Mouse (Mus musculus) kidney, embryonic 14.5 days (tissue): ENCODE measurements around the gene Lrrfip1. TPM values are rescaled to one million over a fixed set of nuclear protein-coding genes. Genes with fewer than 3 reads are reported as not detected.

ENCODE experiments used
- ATAC-seq: fragments of 200-750 bp; cut with Nextera tagmentation; 2 replicates; pipeline ENCODE4 v1.8.0; 2017; ENCODE audit warnings: moderate number of reproducible peaks, mild to moderate bottlenecking, moderate TSS enrichment, moderate library complexity; ENCODE audit not compliant: low FRiP score, low TSS enrichment
- H3K27ac ChIP-seq: fragments of 300-500 bp; sonication (generic); 2 replicates; pipeline ENCODE4 v1.5.1; 2014; ENCODE audit warnings: low read depth, mild to moderate bottlenecking, low read length, moderate library complexity, mixed read lengths
- H3K27me3 ChIP-seq: fragments of 300-500 bp; sonication (generic); 2 replicates; pipeline ENCODE4 v1.6.1; 2014; ENCODE audit warnings: mild to moderate bottlenecking, low read length; ENCODE audit not compliant: control insufficient read depth, insufficient read depth
- H3K36me3 ChIP-seq: fragments of 300-500 bp; sonication (generic); 2 replicates; pipeline ENCODE4 v1.6.1; 2014; ENCODE audit warnings: low read length, mixed read lengths; ENCODE audit not compliant: control insufficient read depth, insufficient read depth
- H3K4me1 ChIP-seq: fragments of 300-500 bp; sonication (generic); 2 replicates; pipeline ENCODE4 v1.6.1; 2014; ENCODE audit warnings: low read length, mixed read lengths; ENCODE audit not compliant: control insufficient read depth, insufficient read depth
- H3K4me2 ChIP-seq: fragments of 300-500 bp; sonication (generic); replicated peaks from 2 replicates; pipeline ENCODE4 v1.6.1; 2014; ENCODE audit warnings: low read depth, mild to moderate bottlenecking, low read length
- H3K4me3 ChIP-seq: fragments of 300-500 bp; sonication (generic); 2 replicates; pipeline ENCODE4 v1.5.1; 2014; ENCODE audit warnings: mild to moderate bottlenecking, low read length
- H3K9ac ChIP-seq: fragments of 300-500 bp; sonication (generic); 2 replicates; pipeline ENCODE4 v1.6.1; 2014; ENCODE audit warnings: low read depth, mild to moderate bottlenecking, low read length, moderate library complexity
- H3K9me3 ChIP-seq: fragments of 300-500 bp; sonication (generic); 2 replicates; pipeline ENCODE4 v1.6.1; 2016; ENCODE audit warnings: low read length; ENCODE audit not compliant: control insufficient read depth
- WGBS: fragments of 180-500 bp; shearing (Covaris S2); extraction: QIAGEN DNeasy Blood & Tissue Kit; methylation state at CpG from one replicate; pipeline ENCODE4 v1.1.7; 2014; 5-methylcytosine and 5-hydroxymethylcytosine counted together
- polyA plus RNA-seq: library from polyadenylated mRNA; unstranded; fragments of >200 nt; fragmentation: Nextera tagmentation; extraction: Ambion mirVana; gene quantifications from 2 replicates; pipeline ENCODE4 v1.2.1, GENCODE M21; 2014

Lrrfip1 gene
- polyA plus RNA-seq, 1 experiment from 2014 or later, result 33.6 TPM

DNA sequence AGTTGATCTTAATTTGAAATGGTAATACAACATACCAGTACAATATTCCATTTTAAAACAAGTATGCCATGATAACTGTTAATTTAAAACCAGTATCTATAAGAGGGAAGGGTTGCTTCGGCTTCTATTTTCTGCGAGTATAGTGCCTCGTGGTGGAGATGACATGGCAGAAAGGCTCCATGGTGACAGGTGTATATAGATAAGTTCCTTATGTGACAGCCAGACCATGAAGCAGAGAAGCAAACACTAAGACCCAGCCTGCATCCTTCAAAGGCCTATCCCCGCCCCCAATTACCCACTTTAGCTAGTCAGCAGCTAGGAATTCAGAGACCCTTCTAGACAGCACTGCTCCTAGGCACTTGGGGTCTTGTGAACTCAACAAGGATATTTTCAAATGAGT lies 170.6 kb downstream of the Lrrfip1 start:
- Histone ChIP-seq H3K27me3 (no peaks in the 10 kb centered on the region), H3K27ac (no peak overlapping the region), H3K9me3 (no peaks in the 10 kb centered on the region), H3K4me3 (no peak overlapping the region), H3K4me2 (no peak overlapping the region), H3K9ac (no peak overlapping the region), H3K4me1 (no peaks in the 10 kb centered on the region), H3K36me3 (no peaks in the 10 kb centered on the region)
- no peak for ATAC-seq
- WGBS, result 89% methylated on average over 4 of the region's 4 CpGs

DNA sequence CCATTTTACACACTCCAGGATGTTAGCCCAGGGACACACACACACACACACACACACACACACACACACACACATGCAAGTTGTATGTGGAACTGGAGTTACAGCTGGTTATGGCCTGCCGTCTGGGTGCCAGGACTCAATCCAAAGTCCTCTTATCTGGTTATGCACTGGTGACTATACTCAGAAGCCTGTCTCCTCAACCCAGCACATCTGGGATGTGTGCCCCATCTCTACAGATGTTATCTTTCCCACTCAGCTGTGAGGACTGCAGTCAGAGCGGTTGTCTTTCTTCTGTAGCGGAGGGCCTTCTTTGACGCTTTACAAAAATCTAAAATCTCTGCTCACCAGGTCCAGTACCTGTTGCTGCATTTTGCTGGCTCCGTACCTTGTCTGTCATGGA lies 176.3 kb downstream of the Lrrfip1 start:
- Histone ChIP-seq H3K4me3 (no peak overlapping the region), H3K4me1 (no peaks in the 10 kb centered on the region; the same call in none of the 2 replicates), H3K9ac (no peak overlapping the region), H3K27me3 (peaks cover 7% of the 10 kb centered on the region), H3K36me3 (no peaks in the 10 kb centered on the region), H3K4me2 (no peak overlapping the region), H3K27ac (no peak overlapping the region), H3K9me3 (no peaks in the 10 kb centered on the region)
- no peak for ATAC-seq
- whole genome bisulfite sequencing, result 93% methylated on average over 5 of the region's 5 CpGs

DNA sequence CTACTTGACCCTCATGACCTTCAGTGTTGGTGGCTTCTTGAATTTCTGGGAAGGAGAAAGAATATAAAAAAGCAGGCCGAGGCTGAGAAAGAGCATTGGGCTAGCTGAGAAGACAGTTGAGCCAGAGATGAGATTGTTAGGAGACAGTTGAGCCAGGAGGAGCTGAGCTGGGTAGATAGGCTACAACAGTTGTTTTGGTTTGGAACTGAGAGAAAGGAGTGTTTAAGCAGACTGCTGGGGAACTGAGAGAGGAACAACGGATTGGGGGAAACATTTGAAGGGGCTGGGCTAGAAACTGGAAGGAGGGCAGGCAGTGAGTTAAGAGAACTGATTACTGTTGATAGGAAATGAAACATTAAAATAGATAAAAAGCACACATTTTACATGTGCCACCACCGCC lies 177.5 kb downstream of the Lrrfip1 start:
- no peak overlapping the region for H3K9ac ChIP-seq
- no peak overlapping the region for H3K4me3 ChIP-seq
- H3K27ac ChIP-seq, result no peak overlapping the region
- WGBS, result 45% methylated on average over 3 of the region's 3 CpGs
- H3K4me2 ChIP-seq, result no peak overlapping the region
- peaks cover 16% of the 10 kb centered on the region for H3K27me3 ChIP-seq
- no peaks in the 10 kb centered on the region for H3K9me3 ChIP-seq
- peaks cover 7% of the 10 kb centered on the region for H3K4me1 ChIP-seq
- ATAC-seq, result no peak
- H3K36me3 ChIP-seq, result no peaks in the 10 kb centered on the region

DNA sequence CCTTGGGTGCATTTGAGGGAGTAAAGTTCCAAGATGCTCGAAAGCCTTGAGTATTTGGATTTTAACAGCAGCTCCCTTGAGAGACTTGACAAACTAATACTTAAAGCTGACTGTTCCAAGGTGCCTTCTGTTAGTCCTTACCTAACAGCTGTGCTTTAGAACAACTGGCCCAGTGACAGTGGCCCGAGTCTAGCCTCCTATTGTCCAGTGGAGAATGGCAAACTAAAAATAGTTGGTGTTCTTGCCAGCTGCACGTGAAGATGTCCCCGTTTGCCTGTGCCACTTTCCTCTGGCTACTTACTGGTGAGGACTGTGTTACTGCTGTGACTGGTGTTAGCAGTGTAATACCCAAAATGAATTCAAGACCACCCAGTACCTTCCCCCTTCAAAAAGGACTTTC lies 178.3 kb downstream of the Lrrfip1 start:
- Histone ChIP-seq H3K4me1 (peaks cover 9% of the 10 kb centered on the region), H3K4me2 (no peak overlapping the region), H3K27ac (no peak overlapping the region), H3K9me3 (no peaks in the 10 kb centered on the region), H3K9ac (no peak overlapping the region), H3K4me3 (no peak overlapping the region), H3K27me3 (peaks cover 16% of the 10 kb centered on the region), H3K36me3 (no peaks in the 10 kb centered on the region)
- 79% methylated on average over 4 of the region's 4 CpGs for WGBS
- ATAC-seq, result no peak

Other genes with a start within 250 kb of the Lrrfip1 start
- gene Col6a3, start 154.8 kb upstream of the Lrrfip1 start, polyA plus RNA-seq, result 22.0 and 22.8 TPM in 2 replicates
- gene Mlph, start 83.7 kb upstream of the Lrrfip1 start, polyA plus RNA-seq, result 0.61 TPM in 1 of 2 replicates, not detected in the other
- not detected in 2 replicates for gene Prlh, start 45.6 kb upstream of the Lrrfip1 start, polyA plus RNA-seq
- gene Rab17, start 29.1 kb upstream of the Lrrfip1 start, polyA plus RNA-seq, result 3.7 and 6.1 TPM in 2 replicates
- gene Rbm44, start 146.4 kb downstream of the Lrrfip1 start, polyA plus RNA-seq, result 0.97 and 1.0 TPM in 2 replicates
- 1.1 and 1.2 TPM in 2 replicates for gene Ramp1, start 181.1 kb downstream of the Lrrfip1 start, polyA plus RNA-seq